Mouse (Mus musculus): ENCODE measurements around the gene Pkn2. TPM values are rescaled to one million over a fixed set of nuclear protein-coding genes. Genes with fewer than 3 reads are reported as not detected.

Pkn2 gene
- polyA plus RNA-seq, 1 experiment: 12.7 TPM

DNA sequence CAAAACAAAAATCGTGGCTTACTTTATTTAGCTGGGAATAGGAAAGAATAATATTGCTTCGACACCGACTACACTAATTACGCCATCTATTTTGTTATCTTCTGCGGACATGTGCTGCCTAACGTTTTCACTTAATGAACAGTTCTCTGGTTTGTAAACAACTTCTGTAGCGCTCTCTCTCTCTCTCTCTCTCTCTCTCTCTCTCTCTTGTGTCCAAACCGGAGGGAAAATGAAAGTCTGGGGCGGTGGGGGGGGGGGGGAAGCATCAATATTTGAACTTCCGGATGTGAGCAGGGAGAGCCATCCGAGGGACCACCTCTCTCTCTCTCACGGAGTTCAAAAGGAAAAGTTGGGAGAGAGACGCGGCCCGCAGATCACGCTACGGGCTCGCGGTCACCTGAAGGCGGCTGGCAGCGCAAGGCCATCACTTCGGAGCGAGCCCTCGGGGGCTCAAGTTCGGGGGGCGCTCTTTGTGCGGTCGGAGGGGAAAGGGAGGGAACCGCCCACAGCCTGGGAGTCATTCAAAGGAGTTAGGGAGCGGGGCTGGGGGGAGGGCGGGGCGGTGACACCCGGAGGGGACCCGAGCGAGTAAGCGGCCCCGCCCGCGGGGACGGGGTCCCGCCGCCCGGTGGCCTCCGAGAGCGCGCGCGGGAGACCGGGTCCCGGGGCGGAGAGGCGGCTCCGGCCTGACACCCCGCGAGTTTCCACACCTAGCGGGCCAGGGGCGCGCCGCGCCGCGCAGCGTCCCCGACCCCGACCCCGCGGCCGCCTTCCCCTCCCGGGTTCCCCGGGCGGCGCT lies 815 bp downstream of the Pkn2 start:
- Histone ChIP-seq H3K4me1 (ENCODE audit: control insufficient read depth, insufficient read depth, low read length) (peaks cover 2% of the 10 kb centered on the region; the same call in 1 of the 2 replicates), H3K4me3 (ENCODE audit: insufficient read depth, low read depth, low read length) (peak overlapping the region; percentile 97), H3K36me3 (ENCODE audit: control insufficient read depth, insufficient read depth, low read length) (no peaks in the 10 kb centered on the region), H3K27me3 (replicated peaks; ENCODE audit: control insufficient read depth, insufficient read depth, low read length) (no peaks in the 10 kb centered on the region), H3K27ac (ENCODE audit: insufficient read depth, low read depth, low read length) (peak overlapping the region; percentile 56)
- WGBS: 1% methylated on average over 67 of the region's 72 CpGs
- no peak for TF ChIP-seq CTCF (conservative IDR thresholded peaks at IDR 0.05; ENCODE audit: insufficient read depth, insufficient read length, low read depth, low read length)
- no peak for TF ChIP-seq POLR2A (IDR thresholded peaks at IDR 0.05; ENCODE audit: low read depth, low read length)
- no peak for DNase-seq

DNA sequence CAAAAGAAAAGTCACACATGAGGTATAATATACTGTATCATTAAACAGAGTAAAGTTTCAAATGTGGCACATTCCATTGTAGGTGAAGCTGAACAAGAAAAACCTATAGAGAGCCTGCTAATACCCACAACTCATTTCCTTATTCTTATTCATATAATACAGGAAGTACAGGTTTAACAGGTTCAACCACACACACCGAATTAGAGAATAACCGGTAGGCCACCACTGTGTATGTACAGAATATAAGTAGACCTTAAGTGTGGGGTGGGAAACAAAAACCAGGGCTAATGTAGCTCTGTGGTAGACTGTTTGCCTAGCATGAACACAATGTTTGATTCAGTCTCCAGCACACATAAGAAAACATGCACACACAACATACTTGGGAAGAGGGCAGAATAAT lies 18.6 kb downstream of the Pkn2 start:
- Histone ChIP-seq H3K4me3 (ENCODE audit: insufficient read depth, low read depth, low read length) (no peak overlapping the region), H3K27me3 (replicated peaks; ENCODE audit: control insufficient read depth, insufficient read depth, low read length) (no peaks in the 10 kb centered on the region), H3K4me1 (ENCODE audit: control insufficient read depth, insufficient read depth, low read length) (no peaks in the 10 kb centered on the region), H3K36me3 (ENCODE audit: control insufficient read depth, insufficient read depth, low read length) (no peaks in the 10 kb centered on the region), H3K27ac (ENCODE audit: insufficient read depth, low read depth, low read length) (no peak overlapping the region)
- no peak for DNase-seq
- WGBS: 63% methylated on average over 2 of the region's 2 CpGs
- TF ChIP-seq POLR2A (IDR thresholded peaks at IDR 0.05; ENCODE audit: low read depth, low read length) (no peak), CTCF (conservative IDR thresholded peaks at IDR 0.05; ENCODE audit: insufficient read depth, insufficient read length, low read depth, low read length) (no peak)

- peaks cover 2% of the 10 kb centered on the region; the same call in 1 of the 2 replicates for H3K4me1 ChIP-seq (ENCODE audit: control insufficient read depth, insufficient read depth, low read length)
- 40% methylated on average over 3 of the region's 3 CpGs for WGBS
- no peak for TF ChIP-seq POLR2A (IDR thresholded peaks at IDR 0.05; ENCODE audit: low read depth, low read length)
- no peak for TF ChIP-seq CTCF (conservative IDR thresholded peaks at IDR 0.05; ENCODE audit: insufficient read depth, insufficient read length, low read depth, low read length)
- H3K4me3 ChIP-seq (ENCODE audit: insufficient read depth, low read depth, low read length): no peak overlapping the region
- peaks cover 2% of the 10 kb centered on the region; the same call in 1 of the 2 replicates for H3K36me3 ChIP-seq (ENCODE audit: control insufficient read depth, insufficient read depth, low read length)
- H3K27ac ChIP-seq (ENCODE audit: insufficient read depth, low read depth, low read length): peak overlapping the region; percentile 31; the same call in 1 of the 2 replicates
- no peak for DNase-seq
- H3K27me3 ChIP-seq (replicated peaks; ENCODE audit: control insufficient read depth, insufficient read depth, low read length): no peaks in the 10 kb centered on the region
Measured at GRCm38 (mm10) chr3:142856832-142857231, 25.0 kb downstream of the Pkn2 start.

DNA sequence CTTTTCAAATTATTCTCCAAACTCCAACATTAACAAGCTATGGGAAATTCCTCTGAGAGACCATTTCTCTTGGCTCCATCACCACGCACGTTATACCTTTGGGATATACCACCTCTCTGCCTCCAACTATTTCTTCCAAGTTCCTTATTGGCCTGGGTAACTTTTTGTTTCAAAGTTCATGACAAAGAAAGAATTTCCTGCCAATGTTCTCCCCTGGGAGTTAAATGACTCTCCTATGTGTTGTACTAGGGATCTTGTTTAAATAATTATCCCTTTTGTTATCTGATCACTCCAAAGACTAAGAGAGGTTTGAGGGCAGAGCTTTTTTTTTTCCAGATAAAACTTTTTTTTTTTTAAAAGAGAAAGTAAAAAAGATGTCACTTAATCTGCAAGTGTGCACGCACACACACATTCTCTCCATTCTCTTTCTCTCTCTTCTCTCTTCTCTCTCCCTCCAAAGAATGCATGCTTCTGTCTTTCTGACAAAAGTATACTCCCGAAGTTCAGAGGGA lies 25.8 kb downstream of the Pkn2 start:
- no peak for TF ChIP-seq POLR2A (IDR thresholded peaks at IDR 0.05; ENCODE audit: low read depth, low read length)
- no peak for TF ChIP-seq CTCF (conservative IDR thresholded peaks at IDR 0.05; ENCODE audit: insufficient read depth, insufficient read length, low read depth, low read length)
- DNase-seq: peak; percentile 51
- whole genome bisulfite sequencing: 52% methylated on average over 4 of the region's 4 CpGs
- Histone ChIP-seq H3K27ac (ENCODE audit: insufficient read depth, low read depth, low read length) (no peak overlapping the region; the same call in 1 of the 2 replicates), H3K4me1 (ENCODE audit: control insufficient read depth, insufficient read depth, low read length) (peaks cover 2% of the 10 kb centered on the region; the same call in 1 of the 2 replicates), H3K27me3 (replicated peaks; ENCODE audit: control insufficient read depth, insufficient read depth, low read length) (no peaks in the 10 kb centered on the region), H3K4me3 (ENCODE audit: insufficient read depth, low read depth, low read length) (no peak overlapping the region), H3K36me3 (ENCODE audit: control insufficient read depth, insufficient read depth, low read length) (peaks cover 2% of the 10 kb centered on the region; the same call in 1 of the 2 replicates)

DNA sequence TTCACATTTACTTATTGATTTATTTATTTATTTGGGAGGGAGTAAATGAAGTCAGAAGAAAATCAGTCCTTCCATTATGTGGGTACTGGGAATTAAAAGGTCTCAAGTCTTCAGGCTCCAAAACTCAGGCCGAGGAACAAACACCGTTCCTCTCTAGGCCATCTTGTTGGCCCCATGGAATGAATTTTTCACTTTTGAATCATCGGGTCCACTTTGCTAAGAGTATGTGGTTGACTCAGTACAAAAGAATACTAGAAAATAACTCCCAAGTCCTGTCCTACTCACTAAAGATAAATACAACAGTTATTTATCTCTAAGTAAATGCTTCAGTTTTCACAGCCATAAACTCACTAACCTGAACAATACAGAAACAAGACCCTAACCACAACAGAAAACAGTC lies 28.9 kb downstream of the Pkn2 start:
- 91% methylated on average over 3 of the region's 3 CpGs for WGBS
- Histone ChIP-seq H3K36me3 (ENCODE audit: control insufficient read depth, insufficient read depth, low read length) (peaks cover 2% of the 10 kb centered on the region; the same call in 1 of the 2 replicates), H3K27ac (ENCODE audit: insufficient read depth, low read depth, low read length) (no peak overlapping the region), H3K4me3 (ENCODE audit: insufficient read depth, low read depth, low read length) (no peak overlapping the region), H3K27me3 (replicated peaks; ENCODE audit: control insufficient read depth, insufficient read depth, low read length) (no peaks in the 10 kb centered on the region), H3K4me1 (ENCODE audit: control insufficient read depth, insufficient read depth, low read length) (peaks cover 2% of the 10 kb centered on the region; the same call in 1 of the 2 replicates)
- no peak for TF ChIP-seq POLR2A (IDR thresholded peaks at IDR 0.05; ENCODE audit: low read depth, low read length)
- no peak for DNase-seq

GRCm38 (mm10) chr3:142851631-142852030 lies 30.2 kb downstream of the Pkn2 start:
- H3K4me1 ChIP-seq (ENCODE audit: control insufficient read depth, insufficient read depth, low read length): peaks cover 2% of the 10 kb centered on the region; the same call in 1 of the 2 replicates
- no peak overlapping the region for H3K4me3 ChIP-seq (ENCODE audit: insufficient read depth, low read depth, low read length)
- DNase-seq: peak; percentile 17
- TF ChIP-seq POLR2A (IDR thresholded peaks at IDR 0.05; ENCODE audit: low read depth, low read length) (no peak), CTCF (conservative IDR thresholded peaks at IDR 0.05; ENCODE audit: insufficient read depth, insufficient read length, low read depth, low read length) (no peak)
- no peaks in the 10 kb centered on the region for H3K27me3 ChIP-seq (replicated peaks; ENCODE audit: control insufficient read depth, insufficient read depth, low read length)
- H3K27ac ChIP-seq (ENCODE audit: insufficient read depth, low read depth, low read length): no peak overlapping the region
- 57% methylated on average over 3 of the region's 3 CpGs for WGBS
- peaks cover 2% of the 10 kb centered on the region; the same call in 1 of the 2 replicates for H3K36me3 ChIP-seq (ENCODE audit: control insufficient read depth, insufficient read depth, low read length)

DNA sequence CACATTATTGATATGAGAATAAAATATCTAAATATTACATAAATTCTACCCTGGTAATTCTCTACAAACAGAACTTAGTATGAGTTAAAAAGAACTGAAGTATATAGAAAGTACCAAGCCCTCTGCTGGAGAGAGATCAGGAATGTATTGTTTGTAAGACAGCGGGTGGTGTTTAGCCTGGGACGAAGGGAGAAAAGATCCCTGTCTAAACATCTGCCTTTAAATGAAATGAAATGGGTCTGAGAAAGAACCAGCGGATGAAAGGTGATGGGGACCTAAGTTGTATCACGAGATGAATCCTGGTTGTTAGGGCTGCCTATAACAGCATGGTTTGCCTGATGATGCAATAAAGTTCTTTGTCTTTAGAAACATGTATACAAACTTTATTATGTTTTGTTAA lies 41.8 kb downstream of the Pkn2 start:
- Histone ChIP-seq H3K36me3 (ENCODE audit: control insufficient read depth, insufficient read depth, low read length) (no peaks in the 10 kb centered on the region), H3K27me3 (replicated peaks; ENCODE audit: control insufficient read depth, insufficient read depth, low read length) (no peaks in the 10 kb centered on the region), H3K27ac (ENCODE audit: insufficient read depth, low read depth, low read length) (no peak overlapping the region), H3K4me3 (ENCODE audit: insufficient read depth, low read depth, low read length) (no peak overlapping the region), H3K4me1 (ENCODE audit: control insufficient read depth, insufficient read depth, low read length) (no peaks in the 10 kb centered on the region; the same call in 1 of the 2 replicates)
- no peak for DNase-seq
- TF ChIP-seq POLR2A (IDR thresholded peaks at IDR 0.05; ENCODE audit: low read depth, low read length): no peak
- TF ChIP-seq CTCF (conservative IDR thresholded peaks at IDR 0.05; ENCODE audit: insufficient read depth, insufficient read length, low read depth, low read length): no peak
- WGBS: 90% methylated on average over 4 of the region's 4 CpGs
